Mouse (Mus musculus): ENCODE measurements around the gene Pfdn5. TPM values are rescaled to one million over a fixed set of nuclear protein-coding genes. Genes with fewer than 3 reads are reported as not detected.

Pfdn5 gene
- polyA plus RNA-seq, 2 experiments = 331 to 527 TPM

- DNase-seq (ENCODE audit: low spot score) = peak; percentile 94
- H3K4me2 ChIP-seq (replicated peaks; ENCODE audit: low read depth, low read length, severe bottlenecking) = peak within 1 kb of the TSS; percentile 70
- H3K9ac ChIP-seq (ENCODE audit: low read depth, low read length, severe bottlenecking) = peak within 1 kb of the TSS; percentile 57
- peak within 1 kb of the TSS; percentile 56 for H3K4me3 ChIP-seq (replicated peaks; ENCODE audit: low read length)
- WGBS = under 1% methylated on average over 56 of the region's 56 CpGs
- H3K4me1 ChIP-seq (ENCODE audit: control insufficient read depth, insufficient read depth, low read length) = 0 out of 2 replicates have a peak, but pooled peaks cover 5% of the 10 kb centered on the region
- H3K27ac ChIP-seq (replicated peaks; ENCODE audit: low read depth, low read length) = peak within 1 kb of the TSS; percentile 53
- H3K36me3 ChIP-seq (ENCODE audit: control insufficient read depth, insufficient read depth, low read length) = peaks cover 17% of the 10 kb centered on the region
- H3K27me3 ChIP-seq (ENCODE audit: control insufficient read depth, insufficient read depth, low read length) = no peaks in the 10 kb centered on the region
- peak; percentile 88 for ATAC-seq (ENCODE audit: low FRiP score, low read depth)
- TF ChIP-seq POLR2A (IDR thresholded peaks at IDR 0.05; ENCODE audit: borderline replicate concordance, extremely low read depth, insufficient read depth, insufficient read length) = peak; percentile 73; the same call in 1 of the 2 replicates
- H3K9me3 ChIP-seq (ENCODE audit: control insufficient read depth, low read length) = no peaks in the 10 kb centered on the region
These were observed 24.4 kb downstream of the Pfdn5 start, which contains the start of gene Aaas for GRCm38 (mm10) chr15:102350138-102350941. Gene Aaas (minus strand): TSS chr15:102350771.

GRCm38 (mm10) chr15:102350942-102351291 lies 25.0 kb downstream of the Pfdn5 start:
- Histone ChIP-seq H3K9me3 (ENCODE audit: control insufficient read depth, low read length) (no peaks in the 10 kb centered on the region), H3K9ac (ENCODE audit: low read depth, low read length, severe bottlenecking) (peak overlapping the region; percentile 57), H3K4me3 (replicated peaks; ENCODE audit: low read length) (peak overlapping the region; percentile 56), H3K4me2 (replicated peaks; ENCODE audit: low read depth, low read length, severe bottlenecking) (peak overlapping the region; percentile 70), H3K27ac (replicated peaks; ENCODE audit: low read depth, low read length) (peak overlapping the region; percentile 53), H3K4me1 (ENCODE audit: control insufficient read depth, insufficient read depth, low read length) (peaks cover 9% of the 10 kb centered on the region; the same call in 1 of the 2 replicates), H3K27me3 (ENCODE audit: control insufficient read depth, insufficient read depth, low read length) (no peaks in the 10 kb centered on the region), H3K36me3 (ENCODE audit: control insufficient read depth, insufficient read depth, low read length) (peaks cover 12% of the 10 kb centered on the region; the same call in 1 of the 2 replicates)
- 9% methylated on average over 11 of the region's 11 CpGs for WGBS
- DNase-seq (ENCODE audit: low spot score) = no peak
- ATAC-seq (ENCODE audit: low FRiP score, low read depth) = peak; percentile 27; the same call in 1 of the 2 replicates
- no peak for TF ChIP-seq POLR2A (IDR thresholded peaks at IDR 0.05; ENCODE audit: borderline replicate concordance, extremely low read depth, insufficient read depth, insufficient read length)

- H3K36me3 ChIP-seq (ENCODE audit: control insufficient read depth, insufficient read depth, low read length) = 0 out of 2 replicates have a peak, but pooled peaks cover 4% of the 10 kb centered on the region
- no peak for TF ChIP-seq POLR2A (IDR thresholded peaks at IDR 0.05; ENCODE audit: borderline replicate concordance, extremely low read depth, insufficient read depth, insufficient read length)
- H3K9ac ChIP-seq (ENCODE audit: low read depth, low read length, severe bottlenecking) = no peak overlapping the region
- ATAC-seq (ENCODE audit: low FRiP score, low read depth) (no peak), DNase-seq (ENCODE audit: low spot score) (no peak)
- H3K4me3 ChIP-seq (replicated peaks; ENCODE audit: low read length) = no peak overlapping the region
- no peaks in the 10 kb centered on the region for H3K9me3 ChIP-seq (ENCODE audit: control insufficient read depth, low read length)
- H3K4me2 ChIP-seq (replicated peaks; ENCODE audit: low read depth, low read length, severe bottlenecking) = no peak overlapping the region
- H3K4me1 ChIP-seq (ENCODE audit: control insufficient read depth, insufficient read depth, low read length) = peaks cover 20% of the 10 kb centered on the region
- no peaks in the 10 kb centered on the region for H3K27me3 ChIP-seq (ENCODE audit: control insufficient read depth, insufficient read depth, low read length)
- no peak overlapping the region for H3K27ac ChIP-seq (replicated peaks; ENCODE audit: low read depth, low read length)
- 42% methylated on average over 2 of the region's 2 CpGs for WGBS
These were observed 26.3 kb downstream of the Pfdn5 start for GRCm38 (mm10) chr15:102352177-102352576.

GRCm38 (mm10) chr15:102353986-102354385 lies 28.1 kb downstream of the Pfdn5 start:
- H3K9ac ChIP-seq (ENCODE audit: low read depth, low read length, severe bottlenecking) = no peak overlapping the region
- no peak overlapping the region for H3K4me3 ChIP-seq (replicated peaks; ENCODE audit: low read length)
- H3K27ac ChIP-seq (replicated peaks; ENCODE audit: low read depth, low read length) = no peak overlapping the region
- no peaks in the 10 kb centered on the region for H3K36me3 ChIP-seq (ENCODE audit: control insufficient read depth, insufficient read depth, low read length)
- no peak for TF ChIP-seq POLR2A (IDR thresholded peaks at IDR 0.05; ENCODE audit: borderline replicate concordance, extremely low read depth, insufficient read depth, insufficient read length)
- peaks cover 34% of the 10 kb centered on the region for H3K4me1 ChIP-seq (ENCODE audit: control insufficient read depth, insufficient read depth, low read length)
- no peaks in the 10 kb centered on the region for H3K9me3 ChIP-seq (ENCODE audit: control insufficient read depth, low read length)
- no peaks in the 10 kb centered on the region for H3K27me3 ChIP-seq (ENCODE audit: control insufficient read depth, insufficient read depth, low read length)
- H3K4me2 ChIP-seq (replicated peaks; ENCODE audit: low read depth, low read length, severe bottlenecking) = no peak overlapping the region
- WGBS = 78% methylated on average over 2 of the region's 2 CpGs
- no peak for ATAC-seq (ENCODE audit: low FRiP score, low read depth)
- no peak for DNase-seq (ENCODE audit: low spot score)

GRCm38 (mm10) chr15:102355134-102355870 lies 29.4 kb downstream of the Pfdn5 start:
- Histone ChIP-seq H3K27me3 (ENCODE audit: control insufficient read depth, insufficient read depth, low read length) (no peaks in the 10 kb centered on the region), H3K9ac (ENCODE audit: low read depth, low read length, severe bottlenecking) (peak overlapping the region; percentile 81), H3K4me3 (replicated peaks; ENCODE audit: low read length) (peak overlapping the region; percentile 52), H3K9me3 (ENCODE audit: control insufficient read depth, low read length) (no peaks in the 10 kb centered on the region), H3K36me3 (ENCODE audit: control insufficient read depth, insufficient read depth, low read length) (no peaks in the 10 kb centered on the region), H3K27ac (replicated peaks; ENCODE audit: low read depth, low read length) (peak overlapping the region; percentile 90), H3K4me1 (ENCODE audit: control insufficient read depth, insufficient read depth, low read length) (peaks cover 29% of the 10 kb centered on the region), H3K4me2 (replicated peaks; ENCODE audit: low read depth, low read length, severe bottlenecking) (peak overlapping the region; percentile 97)
- peak; percentile 63 for DNase-seq (ENCODE audit: low spot score)
- under 1% methylated on average over 47 of the region's 49 CpGs for WGBS
- peak; percentile 50 for ATAC-seq (ENCODE audit: low FRiP score, low read depth)
- TF ChIP-seq POLR2A (IDR thresholded peaks at IDR 0.05; ENCODE audit: borderline replicate concordance, extremely low read depth, insufficient read depth, insufficient read length) = no peak

Measured in limb, embryonic 14.5 days (tissue).